Mouse (Mus musculus) erythroblast, embryonic 14.5 days (primary cell): ENCODE measurements at regions not wholly inside any gene's neighbourhood (a gene's known extent, or its start where the extent isn't known, plus 50 kb on each side); places are given as distances from the start of the nearest gene placed in this dataset.

ENCODE experiments used
- GATA1 ChIP-seq: IDR thresholded peaks from 2 replicates; pipeline ENCODE4 v1.6.1; 2012; ENCODE audit warnings: low read length, inconsistent platforms, mixed read lengths
- TAL1 ChIP-seq: IDR thresholded peaks from 3 replicates; pipeline ENCODE4 v1.6.1; 2012; ENCODE audit warnings: low read length, inconsistent platforms, mixed read lengths

DNA sequence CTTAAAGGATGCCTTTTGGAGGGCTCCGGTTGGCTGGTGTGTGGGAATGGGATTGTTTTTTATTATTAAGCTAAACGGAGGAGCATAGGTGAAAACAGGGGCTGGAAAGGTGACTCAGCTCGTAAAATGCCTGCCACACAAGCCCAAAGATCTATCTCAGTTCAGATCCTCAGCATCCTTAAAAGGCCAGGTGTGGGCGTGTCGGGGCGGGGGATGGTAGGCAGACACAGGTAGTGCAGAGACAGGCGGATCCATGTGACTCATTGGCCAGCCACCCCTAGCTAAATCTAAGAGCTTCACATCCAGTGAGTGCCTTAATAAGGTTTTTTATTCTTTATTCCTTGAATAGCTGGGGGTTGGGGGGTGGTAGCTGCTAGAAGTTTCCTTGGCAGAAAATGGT, 122.0 kb downstream of the Amer3 start:
- TF ChIP-seq TAL1: no peak
- TF ChIP-seq GATA1: no peak
